Mouse (Mus musculus): ENCODE results near the gene Pygo2.

GRCm38 (mm10) chr3:89473838-89474237 lies 43.8 kb downstream of the Pygo2 start:
- no peak for TF ChIP-seq POLR2A (IDR thresholded peaks at IDR 0.05; ENCODE audit: insufficient read depth, low read depth, low read length)
- TF ChIP-seq CTCF (IDR thresholded peaks at IDR 0.05; ENCODE audit: insufficient read depth, low read depth, low read length) = no peak
